Mouse (Mus musculus) urinary bladder, postnatal 25 days (tissue): ENCODE data around the gene Mfsd4a.

Experiments
- DNase-seq: peaks from one replicate; pipeline ENCODE4 v3.0.0; 2022; ENCODE audit warnings: low spot score

Gene Mfsd4a

GRCm38 (mm10) chr1:132065475-132066172, 2.2 kb downstream of the Mfsd4a start:
- no peak for DNase-seq

- DNase-seq = no peak
Measured at GRCm38 (mm10) chr1:132065001-132065400, 2.9 kb downstream of the Mfsd4a start.

GRCm38 (mm10) chr1:132063096-132063495, 4.8 kb downstream of the Mfsd4a start:
- DNase-seq = no peak

- no peak for DNase-seq
Measured at GRCm38 (mm10) chr1:132061750-132062541, 5.9 kb downstream of the Mfsd4a start.

- no peak for DNase-seq
Measured at GRCm38 (mm10) chr1:132060036-132060769, 7.7 kb downstream of the Mfsd4a start.

GRCm38 (mm10) chr1:132058558-132058957, 9.3 kb downstream of the Mfsd4a start:
- no peak for DNase-seq

GRCm38 (mm10) chr1:132055054-132055664, 12.7 kb downstream of the Mfsd4a start:
- DNase-seq = no peak

- DNase-seq = no peak
Measured at GRCm38 (mm10) chr1:132054387-132054786, 13.5 kb downstream of the Mfsd4a start.

GRCm38 (mm10) chr1:132051746-132052145, 16.1 kb downstream of the Mfsd4a start:
- DNase-seq = no peak

- DNase-seq = peak; percentile 50
Measured at GRCm38 (mm10) chr1:132046143-132046735, 21.6 kb downstream of the Mfsd4a start.

- DNase-seq = no peak
Measured at GRCm38 (mm10) chr1:132043759-132044158, 24.1 kb downstream of the Mfsd4a start.

GRCm38 (mm10) chr1:132040201-132040621, 27.7 kb downstream of the Mfsd4a start:
- DNase-seq = no peak

- DNase-seq = no peak
Measured at GRCm38 (mm10) chr1:132038753-132039152, 29.1 kb downstream of the Mfsd4a start.

- DNase-seq = no peak
Measured at GRCm38 (mm10) chr1:132037746-132038145, 30.1 kb downstream of the Mfsd4a start.

GRCm38 (mm10) chr1:132032172-132032571, 35.7 kb downstream of the Mfsd4a start:
- no peak for DNase-seq

GRCm38 (mm10) chr1:132030574-132030973, 37.3 kb downstream of the Mfsd4a start:
- DNase-seq = no peak

- no peak for DNase-seq
Measured at GRCm38 (mm10) chr1:132028413-132028812, 39.4 kb downstream of the Mfsd4a start.

GRCm38 (mm10) chr1:132027978-132028377, 39.9 kb downstream of the Mfsd4a start:
- DNase-seq = no peak

GRCm38 (mm10) chr1:132026925-132027646, 40.8 kb downstream of the Mfsd4a start:
- no peak for DNase-seq

GRCm38 (mm10) chr1:132022107-132022506, 45.8 kb downstream of the Mfsd4a start:
- no peak for DNase-seq

GRCm38 (mm10) chr1:132019876-132020275, 48.0 kb downstream of the Mfsd4a start:
- DNase-seq = no peak
